Mouse (Mus musculus): ENCODE measurements around the gene AA986860.

GRCm38 (mm10) chr1:130779867-130780266, 48.1 kb downstream of the AA986860 start:
- TF ChIP-seq CHD2 (IDR thresholded peaks at IDR 0.05; ENCODE audit: low read depth, low read length): no peak
- TF ChIP-seq ZC3H11A (IDR thresholded peaks at IDR 0.05; ENCODE audit: borderline replicate concordance, low read depth, low read length): no peak
- no peak for TF ChIP-seq HCFC1 (IDR thresholded peaks at IDR 0.05; ENCODE audit: borderline replicate concordance, insufficient read depth, low read length)
- no peak for TF ChIP-seq MAFK (IDR thresholded peaks at IDR 0.05; ENCODE audit: insufficient read depth, low read depth, low read length)
- no peak for TF ChIP-seq ZNF384 (IDR thresholded peaks at IDR 0.05; ENCODE audit: low read depth, low read length)
